Mouse (Mus musculus): ENCODE data around the gene Tspan18.

GRCm38 (mm10) chr2:93261521-93262290, 72.6 kb downstream of the Tspan18 start:
- no peak for TF ChIP-seq CTCF (conservative IDR thresholded peaks at IDR 0.05; ENCODE audit: low read length)
- no peak for TF ChIP-seq NANOG (IDR thresholded peaks at IDR 0.05; ENCODE audit: borderline replicate concordance, low read length)
- TF ChIP-seq POU5F1 (IDR thresholded peaks at IDR 0.05; ENCODE audit: borderline replicate concordance, low read length), result no peak
